Mouse (Mus musculus): ENCODE results near the gene Camta1. TPM values are rescaled to one million over a fixed set of nuclear protein-coding genes. Genes with fewer than 3 reads are reported as not detected.

Camta1 gene
- polyA plus RNA-seq, 1 experiment from 2014 or later: 93.9 TPM

DNA sequence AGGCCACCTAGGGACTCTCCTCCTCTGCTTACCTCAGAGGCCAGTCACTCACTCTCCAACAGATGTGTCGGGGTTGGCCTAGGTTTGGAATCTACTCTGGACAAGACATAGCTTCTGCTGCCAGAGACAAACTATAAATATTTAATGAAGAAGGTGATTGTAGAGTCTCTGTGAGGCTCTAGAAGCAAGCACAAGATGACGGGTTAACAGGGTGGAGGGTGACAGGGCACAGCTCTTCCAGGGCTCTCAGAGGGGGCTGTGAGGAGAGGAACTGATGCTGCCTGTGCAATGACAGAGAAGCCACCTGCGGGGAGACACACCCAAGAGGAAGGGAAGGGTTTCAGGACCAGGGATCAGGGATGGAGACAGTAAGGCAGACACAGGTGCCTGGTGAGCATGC is 682.0 kb downstream of the Camta1 start:
- H3K27ac ChIP-seq (ENCODE audit: low read depth, low read length): no peak overlapping the region
- no peak overlapping the region for H3K4me2 ChIP-seq
- 49% methylated on average over 3 of the region's 3 CpGs for WGBS
- no peak overlapping the region for H3K9ac ChIP-seq (ENCODE audit: low read depth, low read length)
- no peaks in the 10 kb centered on the region for H3K9me3 ChIP-seq (ENCODE audit: control insufficient read depth, low read length)
- H3K4me3 ChIP-seq (ENCODE audit: low read depth, low read length): no peak overlapping the region
- H3K27me3 ChIP-seq (replicated peaks; ENCODE audit: control insufficient read depth, insufficient read depth, low read length): no peaks in the 10 kb centered on the region
- peaks cover 3% of the 10 kb centered on the region; the same call in 1 of the 2 replicates for H3K4me1 ChIP-seq (replicated peaks; ENCODE audit: control insufficient read depth, insufficient read depth, low read length)
- ATAC-seq (replicated peaks; ENCODE audit: low FRiP score) (no peak), DNase-seq (ENCODE audit: low spot score) (no peak)
- no peaks in the 10 kb centered on the region for H3K36me3 ChIP-seq (ENCODE audit: control insufficient read depth, insufficient read depth, low read length)

DNA sequence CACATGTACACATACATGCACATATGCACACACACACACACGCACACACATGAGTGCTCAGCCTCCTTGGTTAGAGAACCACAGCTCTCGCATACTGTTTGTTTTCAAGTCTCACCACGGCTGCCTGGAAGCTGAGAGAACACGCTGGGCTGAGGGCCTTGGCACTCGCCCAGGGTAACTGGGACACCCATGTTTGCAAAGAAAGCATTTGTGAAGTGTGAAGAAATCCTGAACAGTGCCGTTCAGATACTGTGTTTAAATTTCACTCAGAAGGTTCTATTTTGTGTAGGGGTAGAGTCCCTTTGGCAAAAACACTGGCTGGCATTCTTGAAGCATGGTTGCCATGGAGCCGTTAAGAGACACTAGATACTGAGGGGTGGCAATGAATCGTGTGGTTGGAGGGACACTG is 682.7 kb downstream of the Camta1 start:
- H3K4me1 ChIP-seq (replicated peaks; ENCODE audit: control insufficient read depth, insufficient read depth, low read length): peaks cover 3% of the 10 kb centered on the region; the same call in 1 of the 2 replicates
- H3K27me3 ChIP-seq (replicated peaks; ENCODE audit: control insufficient read depth, insufficient read depth, low read length): no peaks in the 10 kb centered on the region
- no peak overlapping the region for H3K9ac ChIP-seq (ENCODE audit: low read depth, low read length)
- H3K27ac ChIP-seq (ENCODE audit: low read depth, low read length): no peak overlapping the region
- DNase-seq (ENCODE audit: low spot score): no peak
- no peak overlapping the region for H3K4me3 ChIP-seq (ENCODE audit: low read depth, low read length)
- WGBS: 67% methylated on average over 8 of the region's 8 CpGs
- H3K4me2 ChIP-seq: no peak overlapping the region
- no peak for ATAC-seq (replicated peaks; ENCODE audit: low FRiP score)
- H3K36me3 ChIP-seq (ENCODE audit: control insufficient read depth, insufficient read depth, low read length): no peaks in the 10 kb centered on the region
- H3K9me3 ChIP-seq (ENCODE audit: control insufficient read depth, low read length): no peaks in the 10 kb centered on the region

DNA sequence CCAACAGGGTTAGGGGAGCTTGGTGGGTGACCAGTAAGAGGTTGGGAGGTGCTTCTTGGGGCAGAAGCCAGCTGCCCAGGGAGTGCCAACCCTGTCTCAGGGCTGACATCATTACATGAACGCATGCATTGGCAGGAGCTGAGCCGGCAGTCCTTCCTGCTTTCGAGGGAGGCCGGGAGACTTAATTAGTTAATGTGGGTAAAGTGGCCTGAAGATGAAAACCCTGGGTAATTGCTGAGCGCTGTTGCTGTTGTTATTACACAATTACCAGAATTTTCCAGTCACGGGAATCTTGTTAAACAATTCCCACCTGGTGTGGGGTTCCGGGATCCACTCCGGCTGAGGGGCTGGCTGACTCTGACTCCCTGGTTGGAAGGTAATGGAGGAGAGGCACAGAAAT is 689.1 kb downstream of the Camta1 start:
- no peak overlapping the region for H3K27ac ChIP-seq (ENCODE audit: low read depth, low read length)
- H3K4me2 ChIP-seq: no peak overlapping the region
- no peak overlapping the region for H3K9ac ChIP-seq (ENCODE audit: low read depth, low read length)
- H3K36me3 ChIP-seq (ENCODE audit: control insufficient read depth, insufficient read depth, low read length): no peaks in the 10 kb centered on the region
- no peaks in the 10 kb centered on the region for H3K4me1 ChIP-seq (replicated peaks; ENCODE audit: control insufficient read depth, insufficient read depth, low read length)
- H3K4me3 ChIP-seq (ENCODE audit: low read depth, low read length): no peak overlapping the region
- H3K9me3 ChIP-seq (ENCODE audit: control insufficient read depth, low read length): no peaks in the 10 kb centered on the region
- ATAC-seq (replicated peaks; ENCODE audit: low FRiP score) (no peak), DNase-seq (ENCODE audit: low spot score) (no peak)
- H3K27me3 ChIP-seq (replicated peaks; ENCODE audit: control insufficient read depth, insufficient read depth, low read length): no peaks in the 10 kb centered on the region
- WGBS: 88% methylated on average over 8 of the region's 8 CpGs

DNA sequence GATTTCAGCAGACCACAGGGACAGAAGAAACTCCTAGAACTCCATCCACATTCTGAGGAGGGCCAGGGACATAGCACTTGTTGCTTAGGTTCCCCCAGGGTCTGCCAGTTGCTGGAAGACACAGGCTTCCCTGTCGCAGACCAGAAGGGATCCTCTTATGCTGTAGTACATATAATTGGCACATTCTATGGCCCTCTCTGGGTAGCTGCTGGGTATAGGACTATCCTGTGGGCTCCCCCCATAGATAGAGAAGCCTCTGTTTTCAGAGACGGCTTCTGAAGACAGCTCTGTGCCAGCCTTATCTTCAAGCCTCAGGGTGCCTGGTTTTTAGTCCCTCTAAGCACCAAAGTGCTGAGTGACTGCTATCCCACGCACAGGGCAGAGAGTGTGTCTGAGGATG is 690.6 kb downstream of the Camta1 start:
- H3K4me2 ChIP-seq: no peak overlapping the region
- no peak for DNase-seq (ENCODE audit: low spot score)

DNA sequence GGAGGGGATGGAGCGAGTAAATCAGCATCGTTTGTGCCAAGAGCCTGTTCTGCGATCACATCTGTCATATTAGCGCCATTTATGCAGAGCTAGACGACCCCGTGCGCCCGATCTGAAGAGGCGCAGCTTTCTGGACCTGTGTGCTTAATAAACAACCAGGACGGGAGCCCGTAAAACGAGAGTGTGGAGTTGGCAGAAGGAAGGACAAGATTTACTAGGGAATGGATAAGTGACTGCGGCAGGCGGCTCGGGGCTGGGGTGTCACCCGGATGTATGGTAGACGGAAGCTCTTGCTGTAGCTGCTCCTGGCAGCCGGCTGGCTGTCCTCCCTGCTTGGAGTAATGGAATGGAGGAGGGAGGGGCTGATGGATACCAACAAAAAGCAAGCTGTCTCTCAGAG is 691.0 kb downstream of the Camta1 start:
- no peak overlapping the region for H3K4me2 ChIP-seq

More for the DNA sequence above, 690.6 kb downstream of the Camta1 start:
- 58% methylated on average over 3 of the region's 3 CpGs for WGBS
- no peaks in the 10 kb centered on the region for H3K9me3 ChIP-seq (ENCODE audit: control insufficient read depth, low read length)
- H3K27ac ChIP-seq (ENCODE audit: low read depth, low read length): no peak overlapping the region
- no peak overlapping the region for H3K9ac ChIP-seq (ENCODE audit: low read depth, low read length)
- H3K4me3 ChIP-seq (ENCODE audit: low read depth, low read length): no peak overlapping the region
- no peak for ATAC-seq (replicated peaks; ENCODE audit: low FRiP score)
- H3K27me3 ChIP-seq (replicated peaks; ENCODE audit: control insufficient read depth, insufficient read depth, low read length): no peaks in the 10 kb centered on the region
- H3K36me3 ChIP-seq (ENCODE audit: control insufficient read depth, insufficient read depth, low read length): no peaks in the 10 kb centered on the region
- H3K4me1 ChIP-seq (replicated peaks; ENCODE audit: control insufficient read depth, insufficient read depth, low read length): no peaks in the 10 kb centered on the region

DNA sequence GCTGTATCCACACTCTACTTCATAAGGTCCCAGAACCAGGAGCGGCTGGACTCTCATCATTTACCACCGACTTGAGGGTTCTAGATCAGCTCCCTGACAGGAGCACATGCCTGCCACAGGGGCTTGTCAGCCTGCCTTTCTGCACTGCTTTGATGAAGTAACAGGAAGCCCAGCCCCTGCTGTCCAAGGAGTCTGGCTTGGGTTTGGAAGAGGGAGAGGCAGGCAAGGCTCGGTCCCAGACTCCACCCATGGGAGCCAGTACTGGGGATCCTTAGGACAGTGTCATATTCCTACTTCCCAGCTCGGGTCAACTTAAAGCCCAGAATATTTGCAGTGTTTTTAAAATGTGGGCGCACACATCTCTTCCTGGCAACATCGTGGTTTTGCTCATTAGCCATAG is 694.7 kb downstream of the Camta1 start:
- no peaks in the 10 kb centered on the region for H3K36me3 ChIP-seq (ENCODE audit: control insufficient read depth, insufficient read depth, low read length)
- no peak overlapping the region for H3K9ac ChIP-seq (ENCODE audit: low read depth, low read length)
- ATAC-seq (replicated peaks; ENCODE audit: low FRiP score) (no peak), DNase-seq (ENCODE audit: low spot score) (no peak)
- H3K4me2 ChIP-seq: no peak overlapping the region
- H3K27ac ChIP-seq (ENCODE audit: low read depth, low read length): no peak overlapping the region
- no peaks in the 10 kb centered on the region for H3K4me1 ChIP-seq (replicated peaks; ENCODE audit: control insufficient read depth, insufficient read depth, low read length)
- H3K27me3 ChIP-seq (replicated peaks; ENCODE audit: control insufficient read depth, insufficient read depth, low read length): no peaks in the 10 kb centered on the region; the same call in 1 of the 2 replicates
- H3K4me3 ChIP-seq (ENCODE audit: low read depth, low read length): no peak overlapping the region
- 81% methylated on average over 6 of the region's 6 CpGs for WGBS
- H3K9me3 ChIP-seq (ENCODE audit: control insufficient read depth, low read length): no peaks in the 10 kb centered on the region

More for the DNA sequence above, 691.0 kb downstream of the Camta1 start:
- no peaks in the 10 kb centered on the region for H3K27me3 ChIP-seq (replicated peaks; ENCODE audit: control insufficient read depth, insufficient read depth, low read length)
- ATAC-seq (replicated peaks; ENCODE audit: low FRiP score): no peak
- no peaks in the 10 kb centered on the region for H3K36me3 ChIP-seq (ENCODE audit: control insufficient read depth, insufficient read depth, low read length)
- no peak overlapping the region for H3K4me3 ChIP-seq (ENCODE audit: low read depth, low read length)
- WGBS: 65% methylated on average over 18 of the region's 18 CpGs
- no peak overlapping the region for H3K9ac ChIP-seq (ENCODE audit: low read depth, low read length)
- H3K9me3 ChIP-seq (ENCODE audit: control insufficient read depth, low read length): no peaks in the 10 kb centered on the region
- H3K4me1 ChIP-seq (replicated peaks; ENCODE audit: control insufficient read depth, insufficient read depth, low read length): no peaks in the 10 kb centered on the region
- DNase-seq (ENCODE audit: low spot score): no peak
- no peak overlapping the region for H3K27ac ChIP-seq (ENCODE audit: low read depth, low read length)

DNA sequence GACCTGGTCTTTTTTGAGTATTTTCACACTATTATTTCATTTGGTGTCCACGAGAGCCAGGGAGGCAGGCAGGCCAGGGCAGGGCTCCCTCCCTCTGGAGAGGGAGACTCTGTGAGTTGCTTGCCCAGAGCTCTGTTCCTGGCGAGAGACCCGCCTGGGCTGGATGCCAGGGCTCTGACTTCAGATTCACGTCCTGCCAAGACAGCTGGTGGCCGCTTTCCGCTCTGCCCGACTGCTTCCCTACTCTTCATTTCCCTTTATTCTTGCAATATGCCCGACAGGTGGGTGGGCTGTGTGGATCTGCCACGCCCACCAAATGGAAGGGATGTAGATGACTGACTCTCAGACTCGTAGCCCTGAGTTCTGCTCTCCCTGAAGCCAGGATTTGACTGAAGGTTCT is 696.1 kb downstream of the Camta1 start:
- no peak for DNase-seq (ENCODE audit: low spot score)
- Histone ChIP-seq H3K36me3 (ENCODE audit: control insufficient read depth, insufficient read depth, low read length) (no peaks in the 10 kb centered on the region), H3K27ac (ENCODE audit: low read depth, low read length) (no peak overlapping the region), H3K27me3 (replicated peaks; ENCODE audit: control insufficient read depth, insufficient read depth, low read length) (no peaks in the 10 kb centered on the region; the same call in 1 of the 2 replicates), H3K4me1 (replicated peaks; ENCODE audit: control insufficient read depth, insufficient read depth, low read length) (no peaks in the 10 kb centered on the region), H3K9ac (ENCODE audit: low read depth, low read length) (no peak overlapping the region), H3K4me2 (no peak overlapping the region), H3K9me3 (ENCODE audit: control insufficient read depth, low read length) (no peaks in the 10 kb centered on the region), H3K4me3 (ENCODE audit: low read depth, low read length) (no peak overlapping the region)
- ATAC-seq (replicated peaks; ENCODE audit: low FRiP score): no peak
- WGBS: 28% methylated on average over 10 of the region's 10 CpGs

DNA sequence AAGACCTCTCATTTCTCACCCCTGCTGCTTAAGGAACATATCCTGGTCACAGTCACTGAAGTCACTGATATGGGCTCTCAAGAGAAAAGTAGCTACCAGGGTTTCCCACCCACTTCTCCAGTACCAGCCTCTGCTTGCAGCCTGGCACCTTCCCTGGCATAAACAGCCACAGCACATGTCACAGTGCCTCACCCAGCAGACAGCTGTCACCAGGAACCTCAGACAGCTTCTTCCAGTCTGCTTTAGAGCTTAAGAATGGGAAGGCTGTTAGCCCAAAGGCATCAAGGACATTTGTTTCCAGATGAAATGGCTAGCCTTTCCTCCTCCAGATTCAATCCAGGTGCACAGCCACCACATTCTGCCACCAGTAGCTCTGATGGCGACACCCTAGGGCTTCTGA is 697.4 kb downstream of the Camta1 start:
- WGBS: 73% methylated on average over 1 of the region's 1 CpGs
- H3K27me3 ChIP-seq (replicated peaks; ENCODE audit: control insufficient read depth, insufficient read depth, low read length): no peaks in the 10 kb centered on the region; the same call in 1 of the 2 replicates
- H3K4me2 ChIP-seq: no peak overlapping the region
- no peak for DNase-seq (ENCODE audit: low spot score)
- H3K36me3 ChIP-seq (ENCODE audit: control insufficient read depth, insufficient read depth, low read length): no peaks in the 10 kb centered on the region
- no peaks in the 10 kb centered on the region for H3K4me1 ChIP-seq (replicated peaks; ENCODE audit: control insufficient read depth, insufficient read depth, low read length)
- no peaks in the 10 kb centered on the region for H3K9me3 ChIP-seq (ENCODE audit: control insufficient read depth, low read length)
- no peak overlapping the region for H3K27ac ChIP-seq (ENCODE audit: low read depth, low read length)
- no peak for ATAC-seq (replicated peaks; ENCODE audit: low FRiP score)
- no peak overlapping the region for H3K4me3 ChIP-seq (ENCODE audit: low read depth, low read length)
- no peak overlapping the region for H3K9ac ChIP-seq (ENCODE audit: low read depth, low read length)

DNA sequence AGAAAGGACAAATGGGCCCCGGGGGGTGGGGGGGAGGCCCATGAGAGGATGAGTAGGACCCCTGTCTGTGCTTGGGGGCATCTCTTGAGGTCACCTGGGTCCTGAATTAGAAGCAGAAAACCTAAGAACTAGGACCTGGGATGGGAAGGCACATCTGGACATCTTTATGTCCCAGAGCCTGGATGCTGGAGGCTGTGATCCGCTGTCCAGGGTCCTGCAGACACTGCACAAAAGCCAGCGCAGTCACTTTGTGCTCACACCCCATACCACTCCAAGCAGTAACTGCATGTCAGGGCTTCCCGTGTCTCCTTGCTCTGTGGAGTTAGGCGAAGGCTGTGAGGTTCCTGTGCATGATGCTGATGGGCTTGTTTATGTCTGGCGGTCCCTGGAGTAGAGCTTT is 699.8 kb downstream of the Camta1 start:
- H3K4me3 ChIP-seq (ENCODE audit: low read depth, low read length): no peak overlapping the region
- no peaks in the 10 kb centered on the region; the same call in 1 of the 2 replicates for H3K27me3 ChIP-seq (replicated peaks; ENCODE audit: control insufficient read depth, insufficient read depth, low read length)
- DNase-seq (ENCODE audit: low spot score): no peak
- no peaks in the 10 kb centered on the region for H3K9me3 ChIP-seq (ENCODE audit: control insufficient read depth, low read length)
- 40% methylated on average over 6 of the region's 6 CpGs for WGBS
- H3K27ac ChIP-seq (ENCODE audit: low read depth, low read length): no peak overlapping the region
- no peak overlapping the region for H3K4me2 ChIP-seq
- ATAC-seq (replicated peaks; ENCODE audit: low FRiP score): no peak
- H3K9ac ChIP-seq (ENCODE audit: low read depth, low read length): no peak overlapping the region
- no peaks in the 10 kb centered on the region for H3K4me1 ChIP-seq (replicated peaks; ENCODE audit: control insufficient read depth, insufficient read depth, low read length)
- no peaks in the 10 kb centered on the region for H3K36me3 ChIP-seq (ENCODE audit: control insufficient read depth, insufficient read depth, low read length)
